Mouse (Mus musculus) kidney, adult 10 weeks (tissue): ENCODE measurements around the gene Mterf4. TPM values are rescaled to one million over a fixed set of nuclear protein-coding genes. Genes with fewer than 3 reads are reported as not detected.

Experiments used
- polyA plus RNA-seq: library from polyadenylated mRNA; stranded (reverse); fragments of 350-450 nt; fragmentation: Illumina TruSeq; extraction: RNeasy Lipid Tissue Mini Kit (QIAGEN cat#74804); gene quantifications from one replicate; pipeline ENCODE4 v1.2.3, GENCODE M21; 2014; ENCODE audit warnings: low read depth, low replicate concordance

The Mterf4 gene
- polyA plus RNA-seq: 21.8 TPM

DNA sequence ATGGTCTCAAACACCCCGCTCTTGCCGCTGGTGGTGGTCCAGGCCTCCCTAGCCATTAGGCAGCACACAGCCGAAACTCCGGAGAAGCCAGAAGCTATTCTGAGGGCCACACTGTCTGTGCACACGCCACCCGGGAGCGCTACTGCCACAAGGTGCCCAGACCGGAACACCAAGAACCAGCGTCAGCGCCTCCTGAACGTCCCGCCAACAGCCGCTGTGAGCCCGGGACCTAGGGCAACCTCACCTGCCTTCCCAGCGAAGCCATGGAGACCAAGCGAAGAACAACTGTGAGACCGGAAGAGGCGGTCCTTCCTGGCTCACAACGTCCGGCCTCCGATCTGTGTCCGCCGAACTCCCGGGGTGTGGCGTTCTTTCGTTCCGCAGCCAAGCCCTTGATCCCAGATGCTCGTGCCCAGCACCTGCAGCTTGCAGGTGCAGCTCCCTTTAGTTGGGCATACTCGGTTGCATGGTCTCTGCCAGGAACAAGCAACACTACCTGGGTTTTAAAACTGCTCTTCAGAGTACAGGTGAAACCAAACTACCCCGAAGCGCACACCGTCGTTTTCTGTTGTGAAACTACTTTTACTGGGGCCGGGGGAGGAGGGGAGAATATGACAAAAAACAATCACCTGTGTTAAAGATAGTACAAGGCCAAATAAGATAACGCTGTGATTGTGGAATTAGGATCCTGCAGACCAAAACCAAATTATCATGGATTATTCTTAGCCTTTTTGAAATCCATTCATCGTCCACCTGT is at the start of gene Mterf4:
Mterf4 (minus strand) TSS at position 335 of the 757 bp plus-strand sequence.

DNA sequence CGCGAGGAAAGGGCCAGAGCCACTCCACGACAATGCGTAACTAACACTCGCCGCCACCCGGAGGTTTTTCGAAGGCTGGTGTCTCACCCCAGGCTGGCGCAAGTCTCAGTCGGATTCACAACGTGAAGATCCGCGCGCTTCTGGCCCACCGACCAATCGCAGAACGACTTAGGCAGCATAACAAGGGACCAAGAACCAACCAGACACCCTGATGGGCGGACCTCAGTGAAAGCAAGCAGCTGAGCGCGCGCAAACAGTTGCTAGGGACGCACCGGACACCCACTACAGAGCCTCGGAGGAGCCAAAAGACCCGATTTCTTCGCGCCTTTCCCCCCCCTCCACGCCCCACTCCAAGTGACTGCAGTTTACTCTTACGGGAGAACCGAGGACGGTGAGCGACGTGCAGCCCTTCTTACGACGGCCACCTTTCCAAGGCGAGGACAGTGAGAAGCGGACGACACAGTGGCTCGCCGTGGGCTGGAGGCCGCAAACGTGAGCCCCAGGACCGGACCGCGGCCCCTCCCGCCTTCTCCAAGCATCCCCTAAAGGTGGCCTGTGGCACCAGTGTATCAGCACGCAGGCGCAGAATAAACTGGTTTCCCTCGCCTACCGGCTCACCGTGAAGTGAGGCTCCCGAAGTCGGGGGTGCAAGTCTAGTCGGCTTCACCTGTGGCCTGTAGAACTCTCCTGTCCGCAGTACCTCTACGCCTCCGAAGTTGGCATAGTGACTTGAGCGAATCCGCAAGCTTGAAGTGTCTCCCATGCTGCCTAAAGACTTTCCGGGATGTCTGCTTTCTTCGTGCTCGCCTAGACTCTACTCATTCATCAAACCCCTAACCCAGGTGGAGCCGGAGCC is 37.2 kb upstream of the Mterf4 start, which contains the start of the genes Ppp1r7 and Pask:
Ppp1r7 (plus strand) TSS at position 207 of the 856 bp plus-strand sequence.
Pask (minus strand) TSS at position 835 of the 856 bp plus-strand sequence.

Other genes with a start within 250 kb of the Mterf4 start
- gene Kif1a, start 204.0 kb downstream of the Mterf4 start, polyA plus RNA-seq: not detected
- not detected for gene Agxt, start 170.7 kb downstream of the Mterf4 start, polyA plus RNA-seq
- 2.3 TPM for gene 2310007B03Rik, start 145.0 kb downstream of the Mterf4 start, polyA plus RNA-seq
- gene Crocc2, start 137.2 kb downstream of the Mterf4 start, polyA plus RNA-seq: not detected
- gene Sned1, start 70.1 kb downstream of the Mterf4 start, polyA plus RNA-seq: 13.5 TPM
- 79.3 TPM for gene Ppp1r7, start 36.9 kb upstream of the Mterf4 start, polyA plus RNA-seq
- gene Pask, start 37.6 kb upstream of the Mterf4 start, polyA plus RNA-seq: 0.32 TPM
- not detected for gene Ano7, start 68.0 kb upstream of the Mterf4 start, polyA plus RNA-seq
- gene Hdlbp, start 172.9 kb upstream of the Mterf4 start, polyA plus RNA-seq: 107 TPM
- 16.4 TPM for gene Farp2, start 206.2 kb upstream of the Mterf4 start, polyA plus RNA-seq